16 mouse cellular contexts compared by ENCODE assay signal in the genomic region with DNA sequence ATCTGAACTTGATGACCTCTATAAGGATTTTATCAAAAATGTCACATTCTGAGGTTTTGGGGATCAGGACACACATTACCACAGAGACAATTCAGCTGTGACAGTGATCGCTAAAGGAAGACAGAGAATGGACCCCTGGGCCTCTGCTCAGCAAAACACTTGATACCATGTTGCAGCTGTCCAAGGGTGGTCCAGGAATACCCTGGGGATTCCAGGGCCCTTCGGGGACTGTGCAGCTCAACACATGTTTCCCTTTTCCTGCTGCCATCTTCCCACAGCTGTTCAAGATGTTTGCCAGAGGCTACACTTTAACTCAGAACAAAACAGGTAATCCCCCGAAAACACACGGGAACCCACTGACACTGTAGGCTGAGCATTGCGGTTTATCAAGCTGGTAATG.
"Had no signal": no experiment of that assay in that cellular context is flagged by ENCODE, and none has a peak within 500 bp of the region (broad histone marks: within the 10 kb centered on the region; RNA-seq: fewer than 3 reads in every experiment).

No protein-coding gene starts in this region.

- H3K9ac ChIP-seq: lung, embryonic 15.5 days; midbrain, embryonic 13.5 days; midbrain, embryonic 15.5 days; neural tube, embryonic 13.5 days; neural tube, embryonic 15.5 days had no signal

- DNase-seq: lung, adult 2 months; lung, postnatal 14 days; lung, postnatal 36 days; right cerebral cortex, postnatal 14 days; thymus, adult 18-20 months; thymus, postnatal 14 days; thymus, postnatal 36 days had no signal

- H3K4me3 ChIP-seq: lung, embryonic 15.5 days; megakaryocyte, embryonic 14.5 days; midbrain, embryonic 13.5 days; midbrain, embryonic 15.5 days; neural tube, embryonic 13.5 days; neural tube, embryonic 15.5 days had no signal

- H3K27ac ChIP-seq: lung, embryonic 15.5 days; macrophage; midbrain, embryonic 13.5 days; midbrain, embryonic 15.5 days; neural tube, embryonic 13.5 days; neural tube, embryonic 15.5 days had no signal

- H3K4me1 ChIP-seq: lung, embryonic 15.5 days; midbrain, embryonic 13.5 days; midbrain, embryonic 15.5 days; neural tube, embryonic 13.5 days; neural tube, embryonic 15.5 days had no signal

- ATAC-seq: lung, postnatal 0 days; midbrain, embryonic 13.5 days; midbrain, embryonic 15.5 days had no signal

- H3K9me3 ChIP-seq: lung, embryonic 15.5 days; megakaryocyte, embryonic 14.5 days; midbrain, embryonic 13.5 days; midbrain, embryonic 15.5 days; neural tube, embryonic 13.5 days; neural tube, embryonic 15.5 days had no signal

- H3K4me2 ChIP-seq: lung, embryonic 15.5 days; midbrain, embryonic 11.5 days; midbrain, embryonic 13.5 days; midbrain, embryonic 15.5 days; neural tube, embryonic 13.5 days; neural tube, embryonic 15.5 days had no signal

- H3K36me3 ChIP-seq: lung, embryonic 15.5 days; midbrain, embryonic 13.5 days; midbrain, embryonic 15.5 days; neural tube, embryonic 13.5 days; neural tube, embryonic 15.5 days had no signal

- H3K27me3 ChIP-seq: lung, embryonic 15.5 days; midbrain, embryonic 15.5 days; neural tube, embryonic 13.5 days; neural tube, embryonic 15.5 days had no signal
